Mouse (Mus musculus): Measurements from ENCODE around the gene Krt28.

- TF ChIP-seq GATA1 (IDR thresholded peaks at IDR 0.05; ENCODE audit: borderline replicate concordance, low read length) (no peak), FLI1 (IDR thresholded peaks at IDR 0.05; ENCODE audit: low read length) (no peak)
Measured at GRCm38 (mm10) chr11:99316543-99316942, 58.2 kb downstream of the Krt28 start.
